Mouse (Mus musculus) embryonic facial prominence, embryonic 12.5 days (tissue): ENCODE data around the gene Tjap1. TPM values are rescaled to one million over a fixed set of nuclear protein-coding genes. Genes with fewer than 3 reads are reported as not detected.

ENCODE experiments used
- ATAC-seq: fragments of 200-750 bp; cut with Nextera tagmentation; 2 replicates; pipeline ENCODE4 v1.8.0; 2017; ENCODE audit not compliant: insufficient number of reproducible peaks, insufficient read depth, low FRiP score, low TSS enrichment
- H3K27ac ChIP-seq: fragments of 300-500 bp; sonication (generic); 2 replicates; pipeline ENCODE4 v1.5.1; 2016; ENCODE audit warnings: mild to moderate bottlenecking
- H3K27me3 ChIP-seq: fragments of 300-500 bp; sonication (generic); 2 replicates; pipeline ENCODE4 v1.6.1; 2016; ENCODE audit warnings: mild to moderate bottlenecking, moderate library complexity
- H3K36me3 ChIP-seq: fragments of 300-500 bp; sonication (generic); 2 replicates; pipeline ENCODE4 v1.6.1; 2016; ENCODE audit warnings: mild to moderate bottlenecking
- H3K4me1 ChIP-seq: fragments of 300-500 bp; sonication (generic); 2 replicates; pipeline ENCODE4 v1.6.1; 2016
- H3K4me2 ChIP-seq: fragments of 300-500 bp; sonication (generic); replicated peaks from 2 replicates; pipeline ENCODE4 v1.6.1; 2016; ENCODE audit warnings: mild to moderate bottlenecking, moderate library complexity
- H3K4me3 ChIP-seq: fragments of 300-500 bp; sonication (generic); 2 replicates; pipeline ENCODE4 v1.5.1; 2016; ENCODE audit warnings: mild to moderate bottlenecking
- H3K9ac ChIP-seq: fragments of 300-500 bp; sonication (generic); 2 replicates; pipeline ENCODE4 v1.6.1; 2016; ENCODE audit warnings: mild to moderate bottlenecking, moderate library complexity
- H3K9me3 ChIP-seq: fragments of 300-500 bp; sonication (generic); 2 replicates; pipeline ENCODE4 v1.6.1; 2016; ENCODE audit warnings: mild to moderate bottlenecking, moderate library complexity
- WGBS: fragments of 180-500 bp; shearing (Covaris S2); methylation state at CpG from one replicate; pipeline ENCODE4 v1.1.7; 2016; 5-methylcytosine and 5-hydroxymethylcytosine counted together
- polyA plus RNA-seq: library from polyadenylated mRNA; unstranded; fragments of >200 nt; fragmentation: Nextera tagmentation; extraction: Ambion mirVana; gene quantifications from 2 replicates; pipeline ENCODE4 v1.2.1, GENCODE M21; 2016

Tjap1 gene
- 64.0 and 66.4 TPM in 2 replicates for polyA plus RNA-seq

- ATAC-seq: peak; percentile 86
- Histone ChIP-seq H3K9ac (peak within 1 kb of the TSS; percentile 79), H3K27me3 (no peaks in the 10 kb centered on the region), H3K27ac (peak within 1 kb of the TSS; percentile 92), H3K36me3 (peaks cover 14% of the 10 kb centered on the region), H3K4me2 (peak within 1 kb of the TSS; percentile 88), H3K4me3 (peak within 1 kb of the TSS; percentile 77), H3K4me1 (peaks cover 45% of the 10 kb centered on the region), H3K9me3 (no peaks in the 10 kb centered on the region)
- under 1% methylated on average over 37 of the region's 37 CpGs for WGBS
Observed at GRCm38 (mm10) chr17:46282483-46283123, at the start of gene Tjap1. TSS of gene Tjap1 (minus strand) at chr17:46283026.

GRCm38 (mm10) chr17:46328723-46329122 lies 45.9 kb upstream of the Tjap1 start:
- Histone ChIP-seq H3K9me3 (no peaks in the 10 kb centered on the region), H3K27ac (no peak overlapping the region), H3K4me2 (peak overlapping the region; percentile 76), H3K36me3 (peaks cover 4% of the 10 kb centered on the region; the same call in 1 of the 2 replicates), H3K27me3 (no peaks in the 10 kb centered on the region), H3K4me1 (no peaks in the 10 kb centered on the region), H3K9ac (no peak overlapping the region), H3K4me3 (no peak overlapping the region)
- WGBS: 73% methylated on average over 6 of the region's 6 CpGs
- ATAC-seq: no peak

GRCm38 (mm10) chr17:46327906-46328534 lies 45.2 kb upstream of the Tjap1 start, which contains the start of gene Abcc10:
TSS of gene Abcc10 (minus strand) at chr17:46328352.
- H3K9ac ChIP-seq: peak within 1 kb of the TSS; percentile 82
- peak within 1 kb of the TSS; percentile 76 for H3K4me2 ChIP-seq
- no peaks in the 10 kb centered on the region for H3K9me3 ChIP-seq
- no peaks in the 10 kb centered on the region for H3K27me3 ChIP-seq
- ATAC-seq: peak; percentile 93
- H3K4me3 ChIP-seq: peak within 1 kb of the TSS; percentile 79
- H3K36me3 ChIP-seq: peaks cover 10% of the 10 kb centered on the region; the same call in 1 of the 2 replicates
- no peaks in the 10 kb centered on the region for H3K4me1 ChIP-seq
- WGBS: under 1% methylated on average over 40 of the region's 40 CpGs
- H3K27ac ChIP-seq: peak within 1 kb of the TSS; percentile 95

- no peaks in the 10 kb centered on the region for H3K27me3 ChIP-seq
- H3K4me3 ChIP-seq: peak overlapping the region; percentile 79
- no peaks in the 10 kb centered on the region for H3K9me3 ChIP-seq
- H3K36me3 ChIP-seq: peaks cover 12% of the 10 kb centered on the region; the same call in 1 of the 2 replicates
- H3K27ac ChIP-seq: peak overlapping the region; percentile 95
- peak overlapping the region; percentile 76 for H3K4me2 ChIP-seq
- ATAC-seq: no peak
- WGBS: 4% methylated on average over 27 of the region's 27 CpGs
- H3K9ac ChIP-seq: peak overlapping the region; percentile 82
- H3K4me1 ChIP-seq: no peaks in the 10 kb centered on the region
Observed at GRCm38 (mm10) chr17:46327413-46327905, 44.6 kb upstream of the Tjap1 start.

- H3K9ac ChIP-seq: no peak overlapping the region
- H3K27ac ChIP-seq: no peak overlapping the region
- H3K4me3 ChIP-seq: no peak overlapping the region
- no peaks in the 10 kb centered on the region for H3K9me3 ChIP-seq
- no peaks in the 10 kb centered on the region for H3K27me3 ChIP-seq
- H3K4me2 ChIP-seq: no peak overlapping the region
- 89% methylated on average over 14 of the region's 14 CpGs for WGBS
- ATAC-seq: no peak
- H3K36me3 ChIP-seq: peaks cover 20% of the 10 kb centered on the region
- no peaks in the 10 kb centered on the region for H3K4me1 ChIP-seq
Observed at GRCm38 (mm10) chr17:46322046-46322823, 39.4 kb upstream of the Tjap1 start.

- Histone ChIP-seq H3K4me2 (no peak overlapping the region), H3K9ac (no peak overlapping the region), H3K4me1 (no peaks in the 10 kb centered on the region), H3K4me3 (no peak overlapping the region), H3K27ac (no peak overlapping the region), H3K9me3 (no peaks in the 10 kb centered on the region), H3K27me3 (no peaks in the 10 kb centered on the region), H3K36me3 (peaks cover 20% of the 10 kb centered on the region)
- 70% methylated on average over 6 of the region's 6 CpGs for WGBS
- ATAC-seq: no peak
Observed at GRCm38 (mm10) chr17:46320492-46320891, 37.7 kb upstream of the Tjap1 start.

GRCm38 (mm10) chr17:46315813-46316212 lies 33.0 kb upstream of the Tjap1 start:
- Histone ChIP-seq H3K36me3 (no peaks in the 10 kb centered on the region), H3K9ac (no peak overlapping the region), H3K27ac (no peak overlapping the region), H3K27me3 (no peaks in the 10 kb centered on the region), H3K4me2 (no peak overlapping the region), H3K4me1 (no peaks in the 10 kb centered on the region), H3K4me3 (no peak overlapping the region), H3K9me3 (no peaks in the 10 kb centered on the region)
- WGBS: 85% methylated on average over 10 of the region's 10 CpGs
- no peak for ATAC-seq

GRCm38 (mm10) chr17:46313135-46313715 lies 30.4 kb upstream of the Tjap1 start:
- no peak overlapping the region for H3K9ac ChIP-seq
- no peak overlapping the region for H3K27ac ChIP-seq
- ATAC-seq: peak; percentile 47; the same call in 1 of the 2 replicates
- H3K36me3 ChIP-seq: 0 out of 2 replicates have a peak, but pooled peaks cover 4% of the 10 kb centered on the region
- 79% methylated on average over 9 of the region's 9 CpGs for WGBS
- no peaks in the 10 kb centered on the region for H3K9me3 ChIP-seq
- no peak overlapping the region for H3K4me2 ChIP-seq
- H3K4me3 ChIP-seq: no peak overlapping the region
- no peaks in the 10 kb centered on the region for H3K27me3 ChIP-seq
- no peaks in the 10 kb centered on the region for H3K4me1 ChIP-seq

GRCm38 (mm10) chr17:46310515-46310914 lies 27.7 kb upstream of the Tjap1 start:
- no peak for ATAC-seq
- WGBS: 82% methylated on average over 10 of the region's 10 CpGs
- Histone ChIP-seq H3K27ac (no peak overlapping the region), H3K9me3 (no peaks in the 10 kb centered on the region), H3K9ac (no peak overlapping the region), H3K27me3 (no peaks in the 10 kb centered on the region), H3K4me1 (no peaks in the 10 kb centered on the region), H3K36me3 (peaks cover 4% of the 10 kb centered on the region; the same call in 1 of the 2 replicates), H3K4me3 (no peak overlapping the region), H3K4me2 (no peak overlapping the region)

GRCm38 (mm10) chr17:46309835-46310234 lies 27.0 kb upstream of the Tjap1 start:
- H3K4me2 ChIP-seq: no peak overlapping the region
- no peak overlapping the region for H3K27ac ChIP-seq
- H3K9me3 ChIP-seq: no peaks in the 10 kb centered on the region
- 78% methylated on average over 12 of the region's 12 CpGs for WGBS
- H3K4me1 ChIP-seq: no peaks in the 10 kb centered on the region
- no peak for ATAC-seq
- no peak overlapping the region for H3K4me3 ChIP-seq
- H3K36me3 ChIP-seq: peaks cover 4% of the 10 kb centered on the region; the same call in 1 of the 2 replicates
- H3K27me3 ChIP-seq: no peaks in the 10 kb centered on the region
- no peak overlapping the region for H3K9ac ChIP-seq

- H3K9ac ChIP-seq: no peak overlapping the region
- WGBS: 88% methylated on average over 15 of the region's 15 CpGs
- no peaks in the 10 kb centered on the region for H3K4me1 ChIP-seq
- no peak overlapping the region for H3K4me2 ChIP-seq
- peaks cover 8% of the 10 kb centered on the region for H3K36me3 ChIP-seq
- no peak for ATAC-seq
- no peak overlapping the region for H3K27ac ChIP-seq
- H3K4me3 ChIP-seq: no peak overlapping the region
- H3K27me3 ChIP-seq: no peaks in the 10 kb centered on the region
- no peaks in the 10 kb centered on the region for H3K9me3 ChIP-seq
Observed at GRCm38 (mm10) chr17:46306956-46307355, 24.1 kb upstream of the Tjap1 start.
